Mouse (Mus musculus) limb, embryonic 10.5 days (tissue): ENCODE measurements around the gene Catsper4. TPM values are rescaled to one million over a fixed set of nuclear protein-coding genes. Genes with fewer than 3 reads are reported as not detected.

ENCODE experiments used
- DNase-seq: peaks from one replicate; pipeline ENCODE4 v3.0.0-alpha.2; 2017; ENCODE audit warnings: low spot score
- H3K27ac ChIP-seq: fragments of 300-500 bp; sonication (generic); 2 replicates; pipeline ENCODE4 v1.5.1; 2016; ENCODE audit warnings: mild to moderate bottlenecking
- H3K27me3 ChIP-seq: fragments of 300-500 bp; sonication (generic); 2 replicates; pipeline ENCODE4 v1.6.1; 2016; ENCODE audit warnings: low read depth, mild to moderate bottlenecking; ENCODE audit not compliant: poor library complexity, severe bottlenecking
- H3K36me3 ChIP-seq: fragments of 300-500 bp; sonication (generic); 2 replicates; pipeline ENCODE4 v1.6.1; 2016; ENCODE audit warnings: mild to moderate bottlenecking, moderate library complexity
- H3K4me1 ChIP-seq: fragments of 300-500 bp; sonication (generic); 2 replicates; pipeline ENCODE4 v1.6.1; 2016
- H3K4me3 ChIP-seq: fragments of 300-500 bp; sonication (generic); 2 replicates; pipeline ENCODE4 v1.5.1; 2016; ENCODE audit warnings: mild to moderate bottlenecking, moderate library complexity
- H3K9me3 ChIP-seq: fragments of 300-500 bp; sonication (generic); replicated peaks from 2 replicates; pipeline ENCODE4 v1.6.1; 2016; ENCODE audit warnings: mild to moderate bottlenecking
- WGBS: fragments of 180-500 bp; shearing (Covaris S2); methylation state at CpG from one replicate; pipeline ENCODE4 v1.1.7; 2016; 5-methylcytosine and 5-hydroxymethylcytosine counted together
- polyA plus RNA-seq: library from polyadenylated mRNA; unstranded; fragments of >200 nt; fragmentation: Nextera tagmentation; extraction: Ambion mirVana; gene quantifications from 2 replicates; pipeline ENCODE4 v1.2.1, GENCODE M21; 2016

Gene Catsper4
- polyA plus RNA-seq, 1 experiment from 2014 or later, result not detected

GRCm38 (mm10) chr4:134199371-134199770, 27.8 kb downstream of the Catsper4 start:
- no peaks in the 10 kb centered on the region for H3K4me1 ChIP-seq
- H3K27ac ChIP-seq, result no peak overlapping the region
- no peaks in the 10 kb centered on the region for H3K36me3 ChIP-seq
- no peaks in the 10 kb centered on the region for H3K9me3 ChIP-seq
- no peak for DNase-seq
- H3K27me3 ChIP-seq, result no peaks in the 10 kb centered on the region
- WGBS, result 81% methylated on average over 2 of the region's 2 CpGs
- no peak overlapping the region for H3K4me3 ChIP-seq

- H3K27me3 ChIP-seq, result no peaks in the 10 kb centered on the region
- DNase-seq, result no peak
- H3K9me3 ChIP-seq, result no peaks in the 10 kb centered on the region
- H3K27ac ChIP-seq, result peak overlapping the region; percentile 91
- WGBS, result 2% methylated on average over 22 of the region's 22 CpGs
- H3K4me1 ChIP-seq, result peaks cover 16% of the 10 kb centered on the region
- peak overlapping the region; percentile 86 for H3K4me3 ChIP-seq
- peaks cover 7% of the 10 kb centered on the region for H3K36me3 ChIP-seq
Measured at GRCm38 (mm10) chr4:134186268-134186667, 40.9 kb downstream of the Catsper4 start.

GRCm38 (mm10) chr4:134185569-134185968, 41.6 kb downstream of the Catsper4 start:
- H3K9me3 ChIP-seq, result no peaks in the 10 kb centered on the region
- 84% methylated on average over 3 of the region's 3 CpGs for WGBS
- DNase-seq, result no peak
- H3K36me3 ChIP-seq, result peaks cover 14% of the 10 kb centered on the region
- no peaks in the 10 kb centered on the region for H3K27me3 ChIP-seq
- peaks cover 21% of the 10 kb centered on the region for H3K4me1 ChIP-seq
- H3K27ac ChIP-seq, result peak overlapping the region; percentile 91; the same call in 1 of the 2 replicates
- H3K4me3 ChIP-seq, result peak overlapping the region; percentile 86

GRCm38 (mm10) chr4:134183711-134184110, 43.5 kb downstream of the Catsper4 start:
- no peak for DNase-seq
- Histone ChIP-seq H3K4me1 (peaks cover 21% of the 10 kb centered on the region), H3K27me3 (no peaks in the 10 kb centered on the region), H3K9me3 (no peaks in the 10 kb centered on the region), H3K27ac (no peak overlapping the region), H3K36me3 (peaks cover 15% of the 10 kb centered on the region), H3K4me3 (no peak overlapping the region)
- WGBS, result 92% methylated on average over 3 of the region's 3 CpGs

- no peak for DNase-seq
- Histone ChIP-seq H3K27me3 (no peaks in the 10 kb centered on the region), H3K27ac (no peak overlapping the region), H3K4me1 (peaks cover 18% of the 10 kb centered on the region), H3K4me3 (no peak overlapping the region), H3K36me3 (peaks cover 15% of the 10 kb centered on the region), H3K9me3 (no peaks in the 10 kb centered on the region)
Measured at GRCm38 (mm10) chr4:134181825-134182224, 45.4 kb downstream of the Catsper4 start.

GRCm38 (mm10) chr4:134181112-134181511, 46.1 kb downstream of the Catsper4 start:
- Histone ChIP-seq H3K27me3 (no peaks in the 10 kb centered on the region), H3K27ac (peak overlapping the region; percentile 10; the same call in 1 of the 2 replicates), H3K9me3 (no peaks in the 10 kb centered on the region), H3K36me3 (peaks cover 15% of the 10 kb centered on the region), H3K4me1 (peaks cover 16% of the 10 kb centered on the region), H3K4me3 (no peak overlapping the region)
- DNase-seq, result no peak
- 85% methylated on average over 1 of the region's 1 CpGs for WGBS

- H3K27ac ChIP-seq, result no peak overlapping the region
- H3K4me3 ChIP-seq, result no peak overlapping the region
- 89% methylated on average over 3 of the region's 3 CpGs for WGBS
- H3K27me3 ChIP-seq, result no peaks in the 10 kb centered on the region
- DNase-seq, result no peak
- peaks cover 34% of the 10 kb centered on the region for H3K36me3 ChIP-seq
- H3K9me3 ChIP-seq, result no peaks in the 10 kb centered on the region
- no peaks in the 10 kb centered on the region for H3K4me1 ChIP-seq
Measured at GRCm38 (mm10) chr4:134172391-134172790, 54.8 kb downstream of the Catsper4 start.

- Histone ChIP-seq H3K9me3 (no peaks in the 10 kb centered on the region), H3K4me1 (no peaks in the 10 kb centered on the region), H3K4me3 (no peak overlapping the region), H3K27ac (no peak overlapping the region), H3K27me3 (no peaks in the 10 kb centered on the region), H3K36me3 (peaks cover 50% of the 10 kb centered on the region)
- DNase-seq, result no peak
- WGBS, result 91% methylated on average over 3 of the region's 3 CpGs
Measured at GRCm38 (mm10) chr4:134166906-134167305, 60.3 kb downstream of the Catsper4 start.

GRCm38 (mm10) chr4:134165548-134166465, 61.4 kb downstream of the Catsper4 start:
- peaks cover 41% of the 10 kb centered on the region for H3K36me3 ChIP-seq
- 95% methylated on average over 3 of the region's 3 CpGs for WGBS
- no peaks in the 10 kb centered on the region for H3K27me3 ChIP-seq
- H3K9me3 ChIP-seq, result no peaks in the 10 kb centered on the region
- H3K4me1 ChIP-seq, result no peaks in the 10 kb centered on the region
- no peak overlapping the region for H3K27ac ChIP-seq
- H3K4me3 ChIP-seq, result no peak overlapping the region
- no peak for DNase-seq

GRCm38 (mm10) chr4:134165024-134165423, 62.2 kb downstream of the Catsper4 start:
- H3K4me1 ChIP-seq, result no peaks in the 10 kb centered on the region
- no peaks in the 10 kb centered on the region for H3K9me3 ChIP-seq
- no peak overlapping the region for H3K27ac ChIP-seq
- peaks cover 37% of the 10 kb centered on the region for H3K36me3 ChIP-seq
- H3K27me3 ChIP-seq, result no peaks in the 10 kb centered on the region
- DNase-seq, result no peak
- 85% methylated on average over 6 of the region's 6 CpGs for WGBS
- no peak overlapping the region for H3K4me3 ChIP-seq

GRCm38 (mm10) chr4:134164591-134164990, 62.6 kb downstream of the Catsper4 start:
- Histone ChIP-seq H3K4me3 (no peak overlapping the region), H3K27ac (no peak overlapping the region), H3K36me3 (peaks cover 37% of the 10 kb centered on the region), H3K27me3 (no peaks in the 10 kb centered on the region), H3K9me3 (no peaks in the 10 kb centered on the region), H3K4me1 (no peaks in the 10 kb centered on the region)
- no peak for DNase-seq
- WGBS, result 94% methylated on average over 6 of the region's 6 CpGs
